Mouse (Mus musculus) forebrain, embryonic 13.5 days (tissue): ENCODE results near the gene Fam213b. TPM values are rescaled to one million over a fixed set of nuclear protein-coding genes. Genes with fewer than 3 reads are reported as not detected.

Experiments used
- ATAC-seq: fragments of 200-750 bp; cut with Nextera tagmentation; 2 replicates; pipeline ENCODE4 v1.8.0; 2017
- H3K27ac ChIP-seq: fragments of 300-500 bp; sonication (generic); 2 replicates; pipeline ENCODE4 v1.5.1; 2015; ENCODE audit warnings: inconsistent platforms, mild to moderate bottlenecking, moderate library complexity
- H3K27me3 ChIP-seq: fragments of 300-500 bp; sonication (generic); 2 replicates; pipeline ENCODE4 v1.6.1; 2015; ENCODE audit warnings: mild to moderate bottlenecking, inconsistent platforms
- H3K36me3 ChIP-seq: fragments of 300-500 bp; sonication (generic); 2 replicates; pipeline ENCODE4 v1.6.1; 2015; ENCODE audit warnings: mild to moderate bottlenecking, inconsistent platforms; ENCODE audit not compliant: poor library complexity, severe bottlenecking
- H3K4me1 ChIP-seq: fragments of 300-500 bp; sonication (generic); 2 replicates; pipeline ENCODE4 v1.6.1; 2015; ENCODE audit warnings: inconsistent platforms
- H3K4me2 ChIP-seq: fragments of 300-500 bp; sonication (generic); 2 replicates; pipeline ENCODE4 v1.6.1; 2015; ENCODE audit warnings: inconsistent platforms, mild to moderate bottlenecking, moderate library complexity
- H3K4me3 ChIP-seq: fragments of 300-500 bp; sonication (generic); 2 replicates; pipeline ENCODE4 v1.5.1; 2015; ENCODE audit warnings: mild to moderate bottlenecking, inconsistent platforms
- H3K9ac ChIP-seq: fragments of 300-500 bp; sonication (generic); 2 replicates; pipeline ENCODE4 v1.6.1; 2015; ENCODE audit warnings: mild to moderate bottlenecking, inconsistent platforms
- H3K9me3 ChIP-seq: fragments of 300-500 bp; sonication (generic); replicated peaks from 2 replicates; pipeline ENCODE4 v1.6.1; 2016; ENCODE audit warnings: inconsistent platforms
- WGBS: fragments of 180-500 bp; shearing (Covaris S2); methylation state at CpG from one replicate; pipeline ENCODE4 v1.1.7; 2015; 5-methylcytosine and 5-hydroxymethylcytosine counted together
- polyA plus RNA-seq: library from polyadenylated mRNA; unstranded; fragments of >200 nt; fragmentation: Nextera tagmentation; extraction: Ambion mirVana; gene quantifications from 2 replicates; pipeline ENCODE4 v1.2.1, GENCODE M21; 2015

Gene Fam213b
- 29.5 and 34.1 TPM in 2 replicates for polyA plus RNA-seq

DNA sequence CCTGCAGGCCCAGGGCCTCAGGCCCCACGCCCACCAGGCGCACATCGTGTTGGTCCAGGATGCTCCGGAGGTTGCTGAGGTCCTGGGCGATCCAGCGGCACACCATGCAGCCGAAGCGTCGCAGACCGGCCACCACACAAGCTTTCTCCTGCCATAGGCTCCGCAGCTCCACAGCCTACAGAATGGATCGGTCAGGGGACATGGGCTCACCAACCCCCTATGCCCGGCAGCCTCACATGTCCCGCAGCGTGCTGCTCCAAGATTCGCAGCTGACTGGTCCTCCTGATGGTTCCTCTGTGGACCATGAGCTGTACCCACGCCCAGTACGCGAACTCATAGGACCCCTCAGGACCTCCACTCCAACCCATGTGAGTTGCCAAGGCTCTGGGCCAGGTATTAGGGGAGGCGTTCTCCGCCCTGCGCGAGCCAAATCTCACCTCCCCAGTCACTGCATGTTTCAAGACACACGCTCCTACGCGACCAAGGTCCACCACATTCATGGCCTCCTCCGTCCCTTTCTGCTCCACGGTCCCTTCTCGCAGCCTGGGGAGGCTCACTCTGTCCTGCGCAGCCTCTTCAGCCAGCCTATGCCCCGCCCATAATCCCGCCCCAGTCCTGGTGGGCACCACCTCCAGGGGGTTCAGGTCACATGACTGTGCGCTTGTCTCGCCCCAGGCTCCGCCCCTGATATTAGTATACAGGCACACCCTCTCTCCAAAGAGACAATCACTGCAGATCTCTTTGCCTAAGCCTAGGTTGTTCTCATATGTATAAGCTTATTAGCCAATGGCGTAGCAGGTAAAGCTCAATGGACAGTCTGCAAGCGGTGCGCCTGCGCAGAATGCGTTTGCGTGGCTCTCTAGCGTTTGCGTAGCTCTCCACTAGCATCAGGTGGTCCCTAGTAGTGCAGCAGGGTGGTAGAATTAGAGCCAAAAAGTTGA, at the start of gene Fam213b:
Gene Fam213b, minus strand, starts transcription at position 630 of the 941 bp plus-strand sequence.
- Histone ChIP-seq H3K27me3 (0 out of 2 replicates have a peak, but pooled peaks cover 12% of the 10 kb centered on the region), H3K9me3 (no peaks in the 10 kb centered on the region; the same call in 1 of the 2 replicates), H3K36me3 (0 out of 2 replicates have a peak, but pooled peaks cover 5% of the 10 kb centered on the region), H3K4me2 (peak within 1 kb of the TSS; percentile 83), H3K9ac (peak within 1 kb of the TSS; percentile 66), H3K4me1 (peaks cover 22% of the 10 kb centered on the region), H3K27ac (no peak within 1 kb of the TSS), H3K4me3 (peak within 1 kb of the TSS; percentile 56)
- ATAC-seq: peak; percentile 98
- whole genome bisulfite sequencing: 3% methylated on average over 43 of the region's 43 CpGs

DNA sequence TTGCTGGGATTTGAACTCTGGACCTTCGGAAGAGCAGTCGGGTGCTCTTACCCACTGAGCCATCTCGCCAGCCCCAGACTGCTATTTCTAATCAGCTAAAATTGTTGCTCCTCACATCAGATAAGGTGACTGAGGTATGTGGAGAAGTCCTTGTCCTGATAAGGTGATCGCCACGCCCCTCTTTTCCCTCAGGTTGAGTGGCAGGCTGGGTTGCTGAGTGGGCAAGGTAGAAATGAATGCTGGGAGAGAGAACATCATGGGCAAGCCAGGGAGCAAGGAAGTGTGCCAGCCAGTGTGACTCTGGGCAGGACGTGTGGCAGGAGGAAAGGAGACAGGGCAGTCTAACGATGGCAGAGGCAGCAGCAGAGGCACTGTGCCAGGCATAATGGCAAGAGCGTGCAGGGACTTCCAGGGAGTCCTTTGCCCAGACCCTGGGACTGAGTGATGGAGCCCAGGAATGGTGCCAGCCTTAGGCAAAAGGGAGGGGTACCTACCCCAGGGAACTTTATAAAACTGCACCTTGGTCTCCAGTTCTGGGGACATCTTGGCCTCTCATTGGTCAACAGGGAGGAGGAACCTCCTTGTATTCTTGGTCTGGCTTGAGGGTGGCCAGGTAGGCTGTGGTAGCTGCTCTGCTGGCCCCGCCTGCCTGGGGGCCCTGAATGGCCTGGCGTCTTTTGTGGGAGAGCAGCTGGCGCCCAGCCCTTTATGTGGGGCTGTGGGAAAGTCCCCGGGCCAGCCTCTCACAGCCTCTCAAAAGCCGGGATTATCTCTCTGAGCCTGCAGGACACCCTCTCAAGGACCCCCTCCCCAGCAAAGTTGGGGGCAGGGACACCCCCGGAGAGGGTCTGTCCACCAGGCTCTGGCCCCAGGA, 49.4 kb upstream of the Fam213b start:
- Histone ChIP-seq H3K9me3 (no peaks in the 10 kb centered on the region), H3K4me2 (peak overlapping the region; percentile 48), H3K27ac (peak overlapping the region; percentile 95), H3K4me3 (peak overlapping the region; percentile 2; the same call in 1 of the 2 replicates), H3K9ac (no peak overlapping the region), H3K27me3 (peaks cover 7% of the 10 kb centered on the region; the same call in 1 of the 2 replicates), H3K36me3 (no peaks in the 10 kb centered on the region), H3K4me1 (peaks cover 69% of the 10 kb centered on the region)
- WGBS: 30% methylated on average over 14 of the region's 14 CpGs
- ATAC-seq: peak; percentile 71

DNA sequence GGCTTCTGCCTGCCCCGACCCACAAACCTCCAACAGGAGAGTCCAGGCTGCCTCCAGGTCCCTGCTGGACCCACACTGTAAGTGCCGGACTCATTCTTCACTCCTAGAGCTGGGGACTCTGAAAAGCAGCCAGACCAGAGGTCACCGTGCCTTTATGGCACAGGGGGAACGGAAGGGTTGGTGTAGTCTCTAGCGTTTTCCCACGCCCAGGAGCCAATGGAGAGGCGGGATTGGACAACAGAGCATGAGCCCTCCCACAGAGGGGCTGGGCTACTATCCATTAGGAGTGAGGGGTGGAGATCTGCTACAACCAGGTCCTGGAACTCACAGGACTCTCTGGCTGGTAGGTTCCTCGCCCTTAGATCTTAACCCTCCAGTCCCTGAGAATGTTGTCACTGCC, 47.4 kb upstream of the Fam213b start:
- H3K9me3 ChIP-seq: no peaks in the 10 kb centered on the region
- peak overlapping the region; percentile 59 for H3K4me2 ChIP-seq
- no peaks in the 10 kb centered on the region for H3K36me3 ChIP-seq
- peak; percentile 68 for ATAC-seq
- H3K27ac ChIP-seq: peak overlapping the region; percentile 61
- H3K9ac ChIP-seq: peak overlapping the region; percentile 35
- 1% methylated on average over 8 of the region's 8 CpGs for WGBS
- H3K27me3 ChIP-seq: peaks cover 7% of the 10 kb centered on the region; the same call in 1 of the 2 replicates
- peaks cover 51% of the 10 kb centered on the region for H3K4me1 ChIP-seq
- H3K4me3 ChIP-seq: peak overlapping the region; percentile 31

DNA sequence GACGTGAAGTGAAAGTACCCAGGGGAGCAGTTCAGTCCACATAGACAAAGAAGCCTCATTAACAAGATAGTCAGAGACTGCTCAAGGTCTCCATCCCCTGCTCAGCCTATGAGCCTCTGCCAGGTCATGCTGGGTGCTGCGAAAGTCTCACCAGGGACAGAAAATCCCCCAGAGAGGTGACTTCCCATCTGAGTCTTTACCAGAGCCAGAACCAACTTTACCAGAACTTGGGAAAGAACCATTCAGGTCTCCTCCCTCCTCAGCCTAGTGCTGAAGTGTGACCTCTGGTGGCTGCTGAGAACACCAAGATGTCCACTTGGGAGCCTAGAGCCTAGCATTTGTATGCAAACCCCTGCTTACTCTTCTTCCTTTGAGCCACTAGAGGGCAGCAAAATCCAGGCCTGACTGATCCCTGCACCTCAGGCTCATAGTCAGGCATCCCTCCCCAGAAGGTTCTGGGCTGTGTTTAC, 45.2 kb upstream of the Fam213b start:
- H3K4me2 ChIP-seq: no peak overlapping the region
- no peaks in the 10 kb centered on the region for H3K9me3 ChIP-seq
- peaks cover 38% of the 10 kb centered on the region for H3K4me1 ChIP-seq
- H3K36me3 ChIP-seq: no peaks in the 10 kb centered on the region
- no peak overlapping the region for H3K4me3 ChIP-seq
- ATAC-seq: peak; percentile 66
- no peak overlapping the region for H3K27ac ChIP-seq
- no peaks in the 10 kb centered on the region for H3K27me3 ChIP-seq
- H3K9ac ChIP-seq: no peak overlapping the region
- 21% methylated on average over 2 of the region's 2 CpGs for WGBS

DNA sequence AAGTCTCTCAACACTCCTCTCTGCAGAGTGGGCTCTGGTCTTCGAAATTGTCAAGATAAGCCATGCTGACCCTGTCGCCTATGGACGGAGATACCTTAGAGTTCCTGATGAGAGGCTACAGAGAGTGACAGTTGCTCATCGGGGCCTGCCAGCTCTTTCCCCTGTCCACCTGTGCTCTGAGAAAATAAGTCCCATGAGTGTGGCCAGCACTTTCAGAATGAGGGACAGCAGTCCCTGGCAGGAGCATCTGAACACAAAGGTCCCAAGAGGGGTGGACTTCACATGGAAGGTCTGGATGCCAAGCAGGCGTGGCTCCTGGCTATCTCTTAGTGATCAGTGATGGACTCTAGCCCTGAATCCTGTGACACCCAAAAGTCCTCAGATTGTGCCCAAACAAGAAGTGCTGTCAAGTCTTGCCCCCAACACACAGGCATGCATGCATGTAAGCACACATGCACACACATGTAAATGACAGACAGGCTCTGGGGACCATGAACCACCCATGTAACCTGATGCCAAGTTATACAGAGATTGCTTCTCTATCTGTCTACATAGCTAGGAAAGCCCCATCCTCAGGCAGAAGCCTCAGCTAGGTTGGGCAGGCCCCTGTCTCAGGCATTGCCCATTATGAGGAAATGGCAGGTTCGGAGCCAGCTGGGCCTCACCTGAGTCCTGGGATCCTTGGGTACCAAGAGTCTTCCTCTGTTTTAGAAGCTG, 44.5 kb upstream of the Fam213b start:
- Histone ChIP-seq H3K4me2 (no peak overlapping the region), H3K4me3 (no peak overlapping the region), H3K27me3 (no peaks in the 10 kb centered on the region), H3K27ac (no peak overlapping the region), H3K9me3 (no peaks in the 10 kb centered on the region), H3K9ac (no peak overlapping the region), H3K4me1 (peaks cover 31% of the 10 kb centered on the region), H3K36me3 (no peaks in the 10 kb centered on the region)
- ATAC-seq: no peak
- WGBS: 88% methylated on average over 6 of the region's 6 CpGs

DNA sequence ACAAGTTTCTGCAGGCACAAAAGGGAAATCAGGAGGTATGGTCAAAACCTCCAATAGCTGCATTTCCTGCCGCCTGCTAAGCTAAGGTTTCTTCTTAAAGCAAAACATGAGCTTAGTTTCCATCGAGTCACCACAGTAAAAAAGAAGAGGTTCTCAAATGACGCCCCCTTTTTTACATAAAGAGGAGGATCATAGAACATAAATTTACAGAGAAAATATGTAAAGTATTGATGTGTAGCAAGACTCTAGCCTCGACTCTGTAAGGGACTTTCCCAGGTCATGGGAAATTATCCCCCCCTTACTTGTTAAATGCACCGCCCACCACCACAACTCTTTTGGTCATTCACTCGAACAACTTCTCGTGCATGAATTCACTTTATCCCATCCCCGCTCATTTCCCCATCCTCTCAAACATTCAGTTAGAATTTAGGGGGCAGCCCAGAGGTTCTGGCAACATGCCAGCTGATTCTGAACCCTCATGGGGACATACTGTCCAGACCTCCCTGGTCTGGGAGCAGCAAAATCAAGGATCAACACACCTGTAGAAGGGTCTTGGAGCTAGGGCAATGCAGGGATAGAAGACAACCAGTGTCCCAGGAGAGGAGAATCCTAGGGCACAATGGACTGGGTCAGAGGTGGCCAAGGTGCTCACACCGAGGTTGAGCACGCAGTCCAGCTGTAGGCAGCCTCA, 43.8 kb upstream of the Fam213b start:
- Histone ChIP-seq H3K9ac (no peak overlapping the region), H3K27me3 (no peaks in the 10 kb centered on the region), H3K36me3 (no peaks in the 10 kb centered on the region), H3K4me3 (no peak overlapping the region), H3K4me2 (no peak overlapping the region), H3K27ac (no peak overlapping the region), H3K9me3 (no peaks in the 10 kb centered on the region), H3K4me1 (peaks cover 25% of the 10 kb centered on the region)
- ATAC-seq: no peak
- 86% methylated on average over 10 of the region's 10 CpGs for WGBS

DNA sequence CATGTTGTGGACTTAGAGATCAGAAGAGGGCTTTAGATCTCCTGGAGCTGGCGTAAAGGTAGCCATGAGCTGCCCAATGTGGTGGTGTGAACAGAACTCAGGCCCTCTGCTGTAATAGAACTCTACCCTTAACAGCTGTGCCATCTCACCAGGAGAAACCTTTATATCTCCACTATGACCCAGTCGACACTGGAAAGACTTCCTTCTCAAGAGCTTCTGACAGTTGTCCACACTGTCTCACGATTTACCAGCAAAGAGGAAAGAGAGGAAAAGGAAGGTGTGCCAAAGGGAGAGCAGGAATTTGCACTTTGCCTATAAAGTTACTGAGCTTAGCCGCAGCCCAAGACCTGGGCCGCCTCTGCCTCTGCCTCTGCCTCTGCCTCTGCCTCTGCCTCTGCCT, 42.9 kb upstream of the Fam213b start:
- H3K36me3 ChIP-seq: no peaks in the 10 kb centered on the region
- no peaks in the 10 kb centered on the region for H3K27me3 ChIP-seq
- no peak overlapping the region for H3K4me3 ChIP-seq
- H3K9me3 ChIP-seq: no peaks in the 10 kb centered on the region
- H3K27ac ChIP-seq: no peak overlapping the region
- no peak for ATAC-seq
- peaks cover 18% of the 10 kb centered on the region for H3K4me1 ChIP-seq
- no peak overlapping the region for H3K9ac ChIP-seq
- no peak overlapping the region for H3K4me2 ChIP-seq
- WGBS: 90% methylated on average over 5 of the region's 5 CpGs

DNA sequence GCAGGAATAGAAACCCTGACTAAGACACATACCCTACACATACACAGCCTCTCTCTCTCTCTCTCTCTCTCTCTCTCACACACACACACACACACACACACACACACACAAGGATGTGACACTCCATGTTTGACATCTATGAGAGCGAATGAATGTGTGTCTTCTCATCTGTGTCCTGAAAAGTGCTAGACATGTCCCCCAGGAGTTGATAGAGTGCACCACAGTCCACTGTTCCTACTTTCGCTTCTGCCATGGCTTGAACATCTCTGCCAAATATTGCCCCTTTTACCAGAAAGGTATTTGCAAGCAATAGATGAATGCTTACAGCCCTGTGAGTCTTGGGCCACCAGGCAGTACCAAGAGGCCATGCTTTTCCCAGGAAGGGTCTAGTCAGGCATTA, 41.2 kb upstream of the Fam213b start:
- WGBS: 90% methylated on average over 2 of the region's 2 CpGs
- Histone ChIP-seq H3K27me3 (no peaks in the 10 kb centered on the region), H3K36me3 (no peaks in the 10 kb centered on the region), H3K27ac (no peak overlapping the region), H3K4me1 (peaks cover 3% of the 10 kb centered on the region; the same call in 1 of the 2 replicates), H3K4me2 (no peak overlapping the region), H3K4me3 (no peak overlapping the region), H3K9ac (no peak overlapping the region), H3K9me3 (no peaks in the 10 kb centered on the region)
- ATAC-seq: no peak

DNA sequence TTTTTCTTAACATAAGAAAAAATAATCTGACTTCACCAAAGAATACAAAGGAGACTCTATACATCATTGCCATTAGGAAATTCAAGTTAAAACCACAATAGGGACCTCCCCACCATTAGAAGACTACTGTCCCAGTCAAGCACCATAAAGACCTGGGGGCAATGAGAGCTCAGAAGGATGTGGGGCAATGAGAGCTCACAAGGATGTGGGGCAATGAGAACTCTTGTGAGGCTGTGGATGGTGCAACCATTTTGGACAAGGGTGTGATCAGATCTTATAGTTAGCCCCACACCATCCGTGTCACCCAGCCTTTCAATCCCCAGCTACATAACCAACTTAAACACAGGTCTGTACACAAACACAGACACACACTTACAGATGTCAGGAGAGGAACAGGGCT, 38.8 kb upstream of the Fam213b start:
- no peaks in the 10 kb centered on the region for H3K36me3 ChIP-seq
- H3K4me3 ChIP-seq: no peak overlapping the region
- H3K27me3 ChIP-seq: no peaks in the 10 kb centered on the region
- WGBS: 80% methylated on average over 1 of the region's 1 CpGs
- H3K9ac ChIP-seq: no peak overlapping the region
- no peaks in the 10 kb centered on the region for H3K4me1 ChIP-seq
- no peak overlapping the region for H3K27ac ChIP-seq
- no peak overlapping the region for H3K4me2 ChIP-seq
- H3K9me3 ChIP-seq: no peaks in the 10 kb centered on the region
- ATAC-seq: no peak

DNA sequence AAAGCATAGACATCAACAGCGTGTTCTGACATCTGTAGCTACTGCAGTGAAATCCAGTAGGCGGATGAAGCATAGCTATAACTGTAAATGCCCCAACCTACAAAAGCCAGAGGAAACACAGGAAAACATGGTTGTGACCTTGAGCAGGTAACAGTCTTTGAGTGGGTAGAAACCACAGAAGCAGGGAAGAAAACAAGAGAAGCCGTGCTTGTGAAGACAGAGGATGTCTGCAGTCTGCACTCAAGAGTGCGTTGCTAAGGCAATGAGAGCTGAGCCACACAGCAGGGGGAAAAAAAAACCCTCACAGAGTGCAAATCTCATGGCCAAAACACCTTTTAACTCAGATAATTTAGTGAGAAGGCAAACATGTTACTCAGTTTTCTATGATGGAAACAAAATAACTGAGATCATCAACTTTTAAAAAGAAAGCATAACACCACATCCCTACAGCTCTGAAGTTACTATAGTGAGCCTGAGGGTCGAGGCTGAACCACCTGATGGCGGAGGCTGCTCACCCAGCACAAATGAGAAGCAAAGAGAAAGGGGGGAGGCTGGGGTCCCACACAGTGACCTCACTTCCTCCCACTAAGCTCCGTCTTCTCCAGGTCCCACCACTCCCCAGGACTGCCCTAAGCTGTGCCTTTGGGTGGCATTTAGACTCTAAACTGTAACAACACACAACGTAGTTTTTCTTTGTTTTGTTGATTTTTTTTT, 37.8 kb upstream of the Fam213b start:
- no peaks in the 10 kb centered on the region for H3K27me3 ChIP-seq
- no peaks in the 10 kb centered on the region for H3K36me3 ChIP-seq
- no peaks in the 10 kb centered on the region for H3K4me1 ChIP-seq
- H3K4me2 ChIP-seq: no peak overlapping the region
- WGBS: 46% methylated on average over 8 of the region's 8 CpGs
- no peak for ATAC-seq
- no peak overlapping the region for H3K4me3 ChIP-seq
- no peak overlapping the region for H3K27ac ChIP-seq
- no peaks in the 10 kb centered on the region for H3K9me3 ChIP-seq
- no peak overlapping the region; the same call in 1 of the 2 replicates for H3K9ac ChIP-seq
